Mouse (Mus musculus): ENCODE measurements around the gene Exoc2.
A peak's percentile ranks its signal among the peaks of the same experiment; 100 is the strongest.

Exoc2 gene

DNA sequence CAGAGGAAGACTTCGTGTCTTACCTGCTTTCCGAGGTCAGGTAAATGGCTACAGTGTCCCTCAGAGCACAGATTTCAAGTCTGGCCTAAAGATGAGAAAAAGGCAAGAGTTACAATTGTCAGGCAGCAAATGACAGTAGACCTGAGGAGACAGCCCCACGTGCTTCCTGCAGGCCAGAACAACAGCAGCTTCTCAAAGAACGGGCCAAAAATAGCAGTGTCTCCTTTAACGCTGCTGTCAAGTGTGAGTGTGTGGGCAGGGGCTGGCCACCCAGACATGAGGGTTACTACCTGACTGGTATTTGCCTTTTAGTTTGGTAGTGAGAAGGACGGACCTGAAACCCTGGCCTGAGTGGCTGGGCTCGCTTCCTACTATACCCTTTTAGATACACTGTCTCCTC lies 153.3 kb downstream of the Exoc2 start:
- peak; percentile 49 for DNase-seq (ENCODE audit: low read depth)

DNA sequence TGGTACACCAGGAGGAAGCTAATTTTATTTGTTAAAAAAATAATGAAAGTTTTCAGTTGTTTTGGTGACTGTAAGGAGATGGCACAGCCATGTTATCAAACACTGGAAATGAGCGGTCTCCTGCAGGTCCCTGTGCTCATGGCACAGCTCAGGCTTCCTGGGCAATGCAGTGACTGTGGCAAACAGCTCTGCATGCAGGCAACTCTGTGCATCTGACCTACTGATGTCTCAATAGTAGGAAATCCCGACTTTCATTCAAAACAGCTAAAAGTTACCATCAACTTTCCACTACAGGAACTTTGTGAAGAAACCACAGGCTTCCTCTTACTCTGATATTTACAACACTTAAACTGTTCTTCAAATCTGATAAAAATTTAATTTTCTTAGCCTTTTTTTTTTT lies 154.0 kb downstream of the Exoc2 start:
- DNase-seq (ENCODE audit: low read depth), result peak; percentile 59

DNA sequence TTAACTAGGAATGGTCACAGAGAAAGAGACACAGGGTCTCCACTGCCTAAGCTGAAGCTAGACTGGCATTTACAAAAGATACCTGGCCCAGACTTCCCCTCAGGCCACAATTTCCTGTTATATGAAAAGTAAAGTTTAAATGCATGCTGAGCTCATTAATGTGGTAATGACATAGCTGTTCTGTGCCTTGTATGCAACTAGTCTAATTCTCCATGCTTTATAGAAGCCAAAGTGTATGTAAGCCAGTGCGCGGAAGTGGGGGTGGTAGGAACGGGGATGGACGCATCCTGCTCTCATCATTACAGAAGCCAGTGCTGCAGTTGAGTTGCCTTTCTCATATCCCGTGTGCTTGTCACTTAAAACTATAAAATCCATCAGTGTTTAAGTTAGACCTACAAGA lies 156.5 kb downstream of the Exoc2 start:
- peak; percentile 70 for DNase-seq (ENCODE audit: low read depth)

DNA sequence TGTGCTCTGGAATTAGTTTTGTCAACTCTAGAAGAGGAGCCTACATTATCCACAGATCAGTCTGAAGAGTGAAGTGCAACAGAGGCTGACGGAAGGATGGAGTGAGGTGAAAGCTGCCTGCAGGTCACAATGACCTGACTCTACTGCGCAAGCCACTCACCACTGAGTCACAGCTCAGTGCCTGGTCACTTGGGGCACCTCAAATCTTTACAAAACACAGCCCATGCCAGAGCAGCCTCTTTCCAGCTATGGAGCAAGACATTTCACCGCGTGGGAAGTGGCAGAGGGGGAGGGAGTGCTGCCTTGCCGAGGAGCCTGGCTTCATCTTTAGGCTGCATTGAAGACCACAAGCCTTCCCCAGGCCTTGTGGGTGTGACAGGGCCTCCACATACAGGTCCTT lies 159.6 kb downstream of the Exoc2 start:
- peak; percentile 33 for DNase-seq (ENCODE audit: low read depth)

DNA sequence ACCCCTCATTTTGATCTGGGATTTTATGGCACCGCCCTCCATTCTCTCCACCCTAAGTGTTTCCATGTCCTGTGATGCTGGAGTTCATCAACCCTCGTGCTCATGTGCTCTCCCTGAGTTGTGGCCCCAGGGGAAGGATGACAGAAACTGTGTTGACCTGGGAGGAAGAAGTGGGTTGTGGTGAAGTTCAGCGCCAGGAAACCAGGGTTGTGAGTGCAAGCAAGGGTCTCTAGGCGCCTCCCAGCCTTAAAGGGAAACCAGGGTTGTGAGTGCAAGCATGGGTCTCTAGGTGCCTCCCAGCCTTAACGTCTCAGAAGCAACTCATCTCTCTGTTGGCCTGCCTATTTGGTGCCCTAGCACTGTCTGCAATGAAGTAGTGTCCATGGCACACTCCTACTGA lies 160.4 kb downstream of the Exoc2 start:
- peak; percentile 69 for DNase-seq (ENCODE audit: low read depth)

DNA sequence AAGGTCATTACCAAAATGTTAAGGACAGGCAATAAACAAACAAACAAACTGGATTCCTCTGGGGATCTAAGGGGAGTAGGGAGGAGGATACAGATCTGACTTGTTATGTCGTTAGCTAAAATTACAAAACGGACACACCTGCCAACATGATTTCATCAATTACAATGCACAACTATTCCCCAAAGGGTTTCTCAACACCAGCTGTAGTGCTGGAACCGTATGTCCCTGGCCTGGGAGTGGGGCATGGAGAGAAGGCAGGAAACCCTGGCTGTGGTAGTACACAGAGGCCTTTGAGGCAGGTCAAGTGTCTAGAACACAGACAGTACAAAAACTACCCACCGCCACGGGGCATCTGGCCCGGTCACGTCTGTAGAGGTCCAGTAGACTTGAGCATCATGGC lies 164.7 kb downstream of the Exoc2 start:
- no peak for DNase-seq (ENCODE audit: low read depth)

DNA sequence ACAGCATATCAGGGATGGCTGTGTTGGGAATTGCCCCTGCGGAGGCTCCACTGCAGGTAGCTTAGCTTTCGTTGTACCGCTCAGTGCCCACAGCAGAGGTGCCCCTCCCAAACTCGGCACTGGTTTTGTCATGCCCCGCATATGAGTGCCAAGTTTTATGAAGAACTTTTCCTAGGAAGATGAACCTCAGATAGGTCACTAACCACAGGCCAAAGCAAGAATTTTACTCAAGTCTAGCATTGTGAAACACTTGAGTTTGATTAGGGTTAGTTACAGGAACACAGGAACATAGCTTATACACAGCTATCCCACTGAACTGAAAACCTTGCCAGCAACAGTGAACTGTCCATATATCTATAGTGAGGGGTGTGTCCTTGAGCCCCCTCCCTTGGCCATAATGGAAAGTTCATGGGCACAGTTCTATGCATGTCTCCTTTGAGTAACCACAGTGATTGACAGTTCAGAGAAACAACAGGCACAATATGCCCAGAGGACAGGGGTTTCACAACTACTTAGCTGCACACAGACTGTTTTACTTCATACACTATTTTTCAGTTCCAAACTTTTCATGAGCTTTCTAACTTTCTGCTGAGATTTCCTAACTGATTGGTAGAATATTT lies 171.4 kb downstream of the Exoc2 start:
- DNase-seq (ENCODE audit: low read depth), result no peak

DNA sequence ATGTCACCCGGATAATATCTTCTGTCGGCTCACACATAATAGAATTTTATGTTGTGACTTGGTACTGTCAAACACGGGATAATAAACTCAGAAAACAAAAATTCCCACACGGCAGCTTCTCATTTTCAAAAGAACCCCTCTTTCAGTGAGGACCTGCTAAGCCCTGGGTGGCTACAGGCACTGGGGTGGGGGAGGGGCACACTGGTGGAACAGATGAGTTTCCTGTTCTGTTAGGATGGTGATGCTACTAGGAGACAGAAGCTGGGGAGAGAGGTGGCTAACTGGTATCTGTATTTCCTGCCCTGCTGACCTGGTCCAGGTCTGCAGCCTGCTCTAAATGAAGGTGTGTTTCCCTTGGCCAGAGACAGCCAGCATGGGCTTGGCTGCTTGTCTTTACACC lies 172.0 kb downstream of the Exoc2 start:
- no peak for DNase-seq (ENCODE audit: low read depth)

DNA sequence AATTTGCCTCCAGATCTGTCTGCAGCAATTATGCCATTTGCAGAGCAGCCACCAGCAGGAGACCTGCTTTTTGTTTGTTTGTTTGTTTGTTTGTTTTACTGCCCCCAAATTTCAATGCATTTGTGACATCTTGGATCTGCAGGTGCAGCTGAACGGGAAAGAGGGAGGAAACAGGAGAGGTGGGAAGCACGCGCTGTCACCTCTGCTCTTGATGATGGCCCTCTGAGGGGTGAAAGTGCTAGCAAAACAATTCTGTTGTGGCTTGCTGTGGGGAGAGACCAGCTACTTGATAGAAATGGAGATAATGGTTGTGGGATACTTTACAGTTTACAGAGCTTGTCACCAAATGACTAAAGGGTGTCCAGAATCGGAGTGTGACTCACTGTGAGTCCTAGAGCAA lies 177.9 kb downstream of the Exoc2 start:
- peak; percentile 52 for DNase-seq (ENCODE audit: low read depth)

DNA sequence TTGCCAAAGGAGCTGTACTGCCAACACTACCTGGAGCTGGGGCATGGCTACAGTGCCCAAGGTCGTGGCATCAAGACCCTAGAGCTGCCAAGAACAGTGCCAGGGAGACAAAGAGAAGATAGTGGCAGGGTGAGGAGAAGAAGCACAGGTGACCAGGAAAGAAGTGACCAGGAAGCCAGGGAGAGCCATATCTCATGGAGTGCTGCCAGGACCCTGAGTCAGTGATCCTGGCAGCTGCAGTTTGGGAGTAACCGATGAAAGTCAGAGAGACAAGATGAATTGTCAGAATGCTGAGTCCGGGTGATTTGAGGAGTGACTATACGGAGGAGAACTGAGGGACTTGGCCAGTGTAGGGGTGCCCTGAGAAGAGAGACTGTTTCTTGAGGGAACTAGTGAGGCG lies 180.3 kb downstream of the Exoc2 start:
- no peak for DNase-seq (ENCODE audit: low read depth)

DNA sequence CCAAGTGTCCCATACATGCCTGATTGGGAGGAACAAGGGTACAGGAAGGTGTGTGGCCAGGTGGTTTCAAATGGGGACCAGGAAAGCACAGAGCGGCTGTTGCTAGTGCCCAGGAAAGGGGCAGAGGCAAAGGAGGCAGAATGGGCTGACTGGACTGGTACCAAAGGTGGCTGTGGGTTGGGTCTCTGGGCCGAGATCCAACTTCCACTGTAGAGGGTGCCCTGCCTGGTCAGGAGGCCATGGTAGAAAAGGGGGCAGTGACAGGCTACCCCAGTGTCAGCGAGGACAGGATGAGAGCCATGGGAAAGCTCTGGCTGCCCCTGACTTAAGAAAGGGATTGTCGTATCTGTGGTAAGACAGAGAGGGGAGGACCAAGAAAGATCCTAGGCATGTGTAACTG lies 180.7 kb downstream of the Exoc2 start:
- no peak for DNase-seq (ENCODE audit: low read depth)

DNA sequence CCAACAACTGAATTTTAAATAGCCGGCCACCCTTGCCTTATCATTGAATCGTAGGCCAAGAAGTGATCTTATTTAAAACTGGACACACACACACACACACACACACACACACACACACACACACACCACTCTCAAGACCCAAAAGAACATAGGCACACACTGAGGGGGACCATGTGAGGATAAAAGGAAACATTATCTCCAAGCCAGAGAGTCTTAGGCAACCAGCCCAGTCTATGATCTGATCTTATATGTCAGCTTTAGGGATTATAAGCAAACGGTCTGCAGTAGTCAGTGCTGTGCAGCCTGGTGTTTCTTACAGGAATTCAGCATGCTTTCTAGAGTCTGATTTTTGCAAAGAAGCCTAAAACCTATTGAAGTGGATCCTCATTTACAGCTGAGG lies 181.2 kb downstream of the Exoc2 start:
- DNase-seq (ENCODE audit: low read depth), result no peak

DNA sequence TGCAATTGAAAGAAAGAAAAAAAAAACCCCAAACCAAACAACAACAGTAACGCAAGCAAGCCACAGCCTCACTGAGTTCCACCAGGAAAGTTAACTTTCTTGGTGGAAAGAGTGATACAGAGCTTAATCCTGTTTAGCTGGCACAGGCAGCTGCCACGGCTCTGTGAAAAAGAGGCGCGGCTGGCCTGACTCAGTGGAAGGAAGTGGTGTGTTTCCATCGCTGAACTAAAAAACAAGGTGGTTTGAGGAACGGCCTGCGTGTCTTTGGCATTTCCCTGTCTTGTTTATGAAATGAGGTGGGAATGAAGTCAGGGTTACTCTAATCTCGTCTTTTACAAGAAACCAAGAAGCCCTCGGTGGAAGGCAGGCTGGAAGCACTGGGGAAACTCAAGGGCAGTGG lies 181.6 kb downstream of the Exoc2 start:
- peak; percentile 90 for DNase-seq (ENCODE audit: low read depth)

DNA sequence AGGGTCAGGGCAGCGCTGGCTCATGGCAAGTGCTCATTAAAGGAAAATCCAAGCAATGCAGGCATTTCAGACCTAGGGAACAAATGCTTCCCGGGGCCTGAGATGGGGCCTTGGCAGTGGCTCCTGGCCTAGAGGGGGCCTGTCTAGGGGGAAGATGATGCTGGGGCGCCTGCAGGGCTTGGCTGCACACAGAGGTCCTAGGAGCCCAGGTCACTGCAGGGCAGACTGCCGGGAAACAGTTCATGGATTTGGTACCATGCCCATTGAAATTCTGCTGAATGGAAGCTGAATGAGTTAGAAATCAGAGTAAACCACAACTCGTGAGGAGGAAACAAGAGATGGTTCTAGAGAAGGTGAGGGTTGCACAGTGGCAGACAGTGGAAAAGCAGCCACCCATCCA lies 183.9 kb downstream of the Exoc2 start:
- DNase-seq (ENCODE audit: low read depth), result no peak

DNA sequence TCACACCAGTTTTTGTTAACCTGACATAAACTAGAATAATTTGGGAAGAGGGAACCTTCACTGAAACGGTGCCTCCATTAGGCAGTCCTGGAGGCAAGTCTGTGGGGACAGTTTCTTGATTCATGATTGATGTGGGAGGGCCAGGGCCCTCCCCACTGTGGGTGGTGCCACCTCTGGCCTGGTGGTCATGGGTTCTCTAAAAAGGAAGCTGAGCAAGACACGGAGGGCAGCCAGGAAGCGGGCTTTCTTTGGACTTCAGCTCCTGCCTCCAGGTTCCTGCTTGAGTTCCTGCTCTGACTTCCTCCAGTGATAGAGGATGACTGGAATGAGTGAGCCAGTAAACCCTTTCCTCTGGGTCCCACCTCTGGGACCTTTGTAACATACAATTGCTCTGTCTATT lies 185.5 kb downstream of the Exoc2 start:
- peak; percentile 48 for DNase-seq (ENCODE audit: low read depth)

DNA sequence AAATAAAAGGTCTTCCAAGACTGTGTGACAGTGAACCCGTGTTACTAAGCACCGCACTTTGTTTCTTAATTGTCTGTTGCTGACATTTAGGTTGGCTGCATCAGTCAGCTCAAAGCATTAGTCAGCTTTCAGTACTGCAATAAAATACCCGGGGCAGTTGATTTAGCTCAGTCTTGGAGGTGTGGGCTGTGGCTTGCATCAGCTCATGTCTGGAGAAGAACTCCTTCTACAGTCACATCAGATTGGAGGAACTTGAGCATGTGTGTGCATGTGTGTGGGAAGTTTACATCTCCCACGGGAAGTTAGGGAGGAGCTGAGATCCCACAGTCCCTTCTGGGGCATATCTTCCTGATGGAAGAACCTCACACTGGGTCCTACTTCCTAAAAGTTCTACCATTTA lies 185.9 kb downstream of the Exoc2 start:
- DNase-seq (ENCODE audit: low read depth), result peak; percentile 42

DNA sequence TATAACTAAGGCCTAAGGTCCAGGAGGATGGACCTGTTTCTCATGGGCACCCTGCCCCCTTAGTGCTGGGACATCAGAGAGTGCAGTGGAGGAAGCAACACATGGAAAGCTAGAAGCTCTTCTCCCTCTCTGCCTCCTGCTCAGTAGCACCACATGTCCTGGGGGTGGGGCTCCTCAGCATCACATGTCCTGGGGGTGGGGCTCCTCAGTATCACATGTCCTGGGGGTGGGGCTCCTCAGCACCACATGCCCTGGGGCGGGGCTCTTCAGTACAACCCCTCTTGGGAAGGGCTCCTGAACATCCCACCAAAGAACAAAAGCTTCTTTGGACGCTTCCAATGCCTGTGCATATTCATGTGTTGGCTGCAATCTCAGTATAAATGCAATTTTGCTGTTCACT lies 186.3 kb downstream of the Exoc2 start:
- peak; percentile 38 for DNase-seq (ENCODE audit: low read depth)

DNA sequence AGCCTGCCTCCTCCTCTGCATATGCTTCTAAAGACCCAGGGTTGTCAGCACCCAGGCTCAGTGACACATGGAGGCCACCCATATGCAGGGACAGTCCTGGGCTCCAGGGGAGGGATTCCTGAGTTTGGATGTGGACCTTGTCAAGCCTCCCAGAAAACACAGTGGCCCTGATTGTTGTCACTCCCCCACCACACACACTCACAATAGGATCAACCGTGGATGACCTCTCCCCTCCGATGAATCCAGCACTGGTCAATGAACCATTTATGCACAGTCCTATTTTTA lies 186.9 kb downstream of the Exoc2 start:
- no peak for DNase-seq (ENCODE audit: low read depth)

DNA sequence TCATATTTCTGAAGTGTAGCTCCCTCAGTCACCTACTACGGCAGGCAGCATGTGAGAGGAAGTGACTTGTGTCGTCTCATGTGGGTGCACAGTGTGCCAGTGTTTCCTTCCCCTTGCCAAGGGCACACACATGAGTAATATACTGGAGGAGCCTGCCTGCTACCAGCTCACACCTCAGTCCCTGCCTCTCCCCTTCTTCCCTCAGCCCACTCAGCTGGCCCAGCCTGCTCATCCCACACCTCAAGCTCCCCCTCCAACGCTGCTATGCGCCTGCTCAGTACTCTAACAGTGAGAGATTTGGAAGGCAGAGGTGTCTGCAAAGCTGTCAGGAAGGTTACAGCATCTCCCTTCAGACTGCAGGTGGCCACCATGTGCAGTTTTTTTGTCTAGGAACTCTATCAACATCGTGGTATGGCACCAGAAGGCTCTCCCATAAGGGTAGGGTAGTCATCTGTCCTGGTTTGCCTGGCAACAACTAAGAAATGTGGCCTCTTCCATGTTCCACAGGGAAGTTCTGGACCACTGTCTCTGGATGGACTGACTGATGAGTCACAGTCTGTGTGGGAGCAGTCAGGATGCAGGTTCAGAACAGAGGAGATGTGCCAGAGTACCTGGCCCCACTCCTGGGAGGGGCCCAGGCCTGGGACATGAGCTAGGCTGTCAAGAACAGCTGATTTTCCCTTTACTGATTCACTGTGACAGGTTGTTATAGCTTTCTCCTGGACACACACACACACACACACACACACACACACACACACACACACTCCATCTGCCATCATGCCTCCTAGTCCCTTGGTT lies 187.5 kb downstream of the Exoc2 start:
- peak; percentile 84 for DNase-seq (ENCODE audit: low read depth)

DNA sequence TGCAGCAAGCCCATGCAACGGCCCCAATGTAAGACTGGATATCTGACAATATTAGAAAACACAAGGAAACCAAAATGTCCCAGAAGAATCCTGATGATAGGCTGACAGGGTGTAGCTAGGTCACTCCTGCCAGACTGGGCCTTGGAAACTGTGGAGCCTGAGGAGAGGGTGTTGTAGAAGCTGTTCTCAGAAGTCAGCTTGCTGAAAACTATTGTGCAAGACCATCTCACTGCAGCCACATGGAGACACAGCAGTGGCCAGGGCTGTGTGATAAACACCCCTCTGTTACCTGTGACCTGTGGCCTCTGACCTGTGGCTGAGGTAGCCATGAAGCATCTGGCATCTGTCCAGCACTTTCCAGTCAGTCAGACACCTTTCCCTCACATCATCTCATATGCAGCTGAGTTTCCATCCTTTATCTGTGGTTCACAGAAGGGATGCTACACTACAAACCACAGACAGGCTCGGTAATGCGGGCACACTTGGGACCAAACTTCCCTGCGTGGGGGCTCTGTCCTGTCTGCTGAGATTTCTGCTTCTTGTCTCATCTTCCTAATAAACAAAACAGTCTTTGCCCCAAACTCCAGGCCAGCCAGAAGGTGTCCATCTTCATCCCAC lies 188.4 kb downstream of the Exoc2 start:
- peak; percentile 63 for DNase-seq (ENCODE audit: low read depth)

DNA sequence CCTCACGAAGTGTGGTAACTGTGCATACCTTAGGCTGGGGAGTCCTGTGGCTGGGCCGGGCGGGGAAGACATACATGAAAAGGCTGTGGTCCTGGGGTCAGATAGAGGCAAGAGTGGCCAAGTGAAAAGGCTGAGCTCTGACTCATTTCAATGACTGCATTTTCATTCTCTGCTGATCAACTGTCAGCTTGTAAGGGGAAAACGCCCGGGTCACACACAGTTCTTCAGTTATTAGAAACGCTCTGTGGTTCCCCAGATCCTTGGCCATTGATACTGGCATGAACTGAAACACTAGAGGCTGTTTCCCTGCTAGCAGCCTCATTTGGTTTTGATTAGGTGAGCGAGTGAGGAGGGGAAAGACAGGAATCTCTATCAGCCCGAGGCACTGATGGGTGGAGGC lies 191.5 kb downstream of the Exoc2 start:
- no peak for DNase-seq (ENCODE audit: low read depth)

DNA sequence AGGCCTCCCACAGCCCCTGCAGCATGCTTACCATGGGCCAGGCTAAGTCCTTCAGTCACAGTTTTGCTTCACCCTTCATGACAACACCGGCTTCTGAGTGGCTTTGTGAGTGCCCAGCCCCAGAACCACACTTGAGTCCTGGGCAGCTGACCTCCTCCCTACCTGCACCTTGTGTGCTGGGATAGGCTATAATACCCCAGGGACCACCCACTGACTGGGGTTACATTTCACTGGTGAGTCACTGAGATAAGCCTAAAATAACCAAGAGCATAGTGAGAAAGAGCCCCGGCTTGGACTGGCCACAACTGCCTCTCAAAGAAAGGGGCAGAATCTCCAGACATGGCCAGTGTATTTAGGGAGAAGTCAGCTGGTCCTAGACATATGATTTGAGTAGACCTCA lies 192.0 kb downstream of the Exoc2 start:
- no peak for DNase-seq (ENCODE audit: low read depth)

DNA sequence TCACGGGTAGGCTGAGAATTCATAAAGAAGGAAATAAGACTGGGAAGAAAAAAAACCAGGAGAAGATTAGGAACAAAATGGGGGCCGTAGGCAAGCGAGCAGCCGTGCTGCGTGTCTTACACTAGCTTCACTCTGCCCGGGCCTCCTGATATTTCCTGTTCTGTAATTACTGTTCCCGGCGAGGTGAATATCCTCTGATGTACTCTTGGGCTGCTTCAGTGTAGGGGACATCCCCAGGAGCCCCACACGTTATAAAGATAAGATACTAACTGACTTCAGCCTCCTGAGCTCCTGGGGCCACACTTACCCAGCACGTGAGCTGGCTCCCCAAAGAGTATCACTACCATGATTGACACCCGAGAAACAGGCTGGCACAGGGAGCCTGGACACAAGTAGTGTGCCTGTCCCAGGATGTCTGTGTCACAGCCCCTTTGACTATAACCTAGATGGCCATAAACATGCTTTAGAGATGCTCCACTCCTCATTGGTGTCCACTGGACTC lies 196.2 kb downstream of the Exoc2 start:
- peak; percentile 74 for DNase-seq (ENCODE audit: low read depth)

DNA sequence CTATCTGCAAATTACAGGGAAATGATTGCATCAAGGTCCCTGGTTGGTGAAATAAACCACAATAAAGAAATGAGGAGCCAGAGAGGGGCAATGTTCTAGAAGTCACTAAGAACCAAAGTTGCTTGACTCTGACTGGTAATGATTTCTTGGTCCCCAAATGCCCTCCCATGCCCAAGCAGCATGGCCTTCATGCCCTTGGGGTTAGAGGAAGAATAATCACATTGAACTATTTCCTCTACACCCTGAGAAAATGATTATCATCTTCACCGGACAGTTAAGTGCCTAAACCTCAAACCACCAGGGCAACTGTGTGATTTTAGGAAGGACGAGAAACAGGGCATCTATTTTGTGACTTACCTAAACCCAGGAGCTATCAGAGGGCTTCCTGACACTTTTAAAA lies 197.9 kb downstream of the Exoc2 start:
- peak; percentile 46 for DNase-seq (ENCODE audit: low read depth)
